Mouse (Mus musculus): Measurements from ENCODE around the gene Avl9.

GRCm38 (mm10) chr6:56756117-56756516 lies 41.4 kb downstream of the Avl9 start:
- TF ChIP-seq CTCF (IDR thresholded peaks at IDR 0.05; ENCODE audit: extremely low read depth, insufficient read length, insufficient replicate concordance, low read depth, low read length) (no peak), POLR2A (IDR thresholded peaks at IDR 0.05; ENCODE audit: low read depth, low read length) (no peak)

All from small intestine, adult 2 months (tissue).